Mouse (Mus musculus) hindbrain, postnatal 0 days (tissue): Measurements from ENCODE around the gene Hibadh. TPM values are rescaled to one million over a fixed set of nuclear protein-coding genes. Genes with fewer than 3 reads are reported as not detected.
"Not testable (repeated sequence)": the region's sequence is repeated elsewhere in the genome, so short reads cannot be mapped to it uniquely, and the experiment has no call there.

Experiments used
- ATAC-seq: fragments of 200-750 bp; cut with Nextera tagmentation; 2 replicates; pipeline ENCODE4 v1.8.0; 2017; ENCODE audit warnings: mild to moderate bottlenecking, moderate TSS enrichment, moderate library complexity
- DNase-seq: peaks from one replicate; pipeline ENCODE4 v3.0.0-alpha.2; 2015; ENCODE audit warnings: low spot score
- H3K27ac ChIP-seq: fragments of 300-500 bp; sonication (generic); 2 replicates; pipeline ENCODE4 v1.5.1; 2014; ENCODE audit warnings: mild to moderate bottlenecking
- H3K27me3 ChIP-seq: fragments of 300-500 bp; sonication (generic); 2 replicates; pipeline ENCODE4 v1.6.1; 2014; ENCODE audit warnings: low read length, mixed read lengths; ENCODE audit not compliant: insufficient read depth
- H3K36me3 ChIP-seq: fragments of 300-500 bp; sonication (generic); 2 replicates; pipeline ENCODE4 v1.6.1; 2014; ENCODE audit warnings: low read length, mixed read lengths; ENCODE audit not compliant: insufficient read depth
- H3K4me1 ChIP-seq: fragments of 300-500 bp; sonication (generic); 2 replicates; pipeline ENCODE4 v1.6.1; 2014; ENCODE audit warnings: antibody characterized with exemption, low read length, mixed read lengths; ENCODE audit not compliant: insufficient read depth
- H3K4me2 ChIP-seq: fragments of 300-500 bp; sonication (generic); 2 replicates; pipeline ENCODE4 v1.6.1; 2014; ENCODE audit warnings: low read depth, mild to moderate bottlenecking, low read length, moderate library complexity, mixed read lengths
- H3K4me3 ChIP-seq: fragments of 300-500 bp; sonication (generic); 2 replicates; pipeline ENCODE4 v1.5.1; 2014; ENCODE audit warnings: low read length
- H3K9ac ChIP-seq: fragments of 300-500 bp; sonication (generic); replicated peaks from 2 replicates; pipeline ENCODE4 v1.6.1; 2014; ENCODE audit warnings: mild to moderate bottlenecking, low read length, moderate library complexity, mixed read lengths
- H3K9me3 ChIP-seq: fragments of 300-500 bp; sonication (generic); 2 replicates; pipeline ENCODE4 v1.6.1; 2016; ENCODE audit warnings: low read length, mixed read lengths
- CTCF ChIP-seq: IDR thresholded peaks from 2 replicates; pipeline ENCODE4 v1.5.1; 2016; ENCODE audit warnings: antibody characterized with exemption, control low read depth, low read depth
- WGBS: fragments of 180-500 bp; shearing (Covaris S2); extraction: QIAGEN DNeasy Blood & Tissue Kit; methylation state at CpG from one replicate; pipeline ENCODE4 v1.1.7; 2014; 5-methylcytosine and 5-hydroxymethylcytosine counted together
- polyA plus RNA-seq: library from polyadenylated mRNA; unstranded; fragments of >200 nt; fragmentation: Nextera tagmentation; extraction: Ambion mirVana; gene quantifications from 2 replicates; pipeline ENCODE4 v1.2.1, GENCODE M21; 2015
- total RNA-seq: library from RNA; depleted of rRNA; stranded (reverse); fragments of >200 nt; gene quantifications from 2 replicates; pipeline ENCODE4 v1.2.3, GENCODE M21; 2014; rRNA removed

Hibadh gene
- total RNA-seq (24.8 and 35.3 TPM in 2 replicates), polyA plus RNA-seq (71.9 and 78.6 TPM in 2 replicates)

DNA sequence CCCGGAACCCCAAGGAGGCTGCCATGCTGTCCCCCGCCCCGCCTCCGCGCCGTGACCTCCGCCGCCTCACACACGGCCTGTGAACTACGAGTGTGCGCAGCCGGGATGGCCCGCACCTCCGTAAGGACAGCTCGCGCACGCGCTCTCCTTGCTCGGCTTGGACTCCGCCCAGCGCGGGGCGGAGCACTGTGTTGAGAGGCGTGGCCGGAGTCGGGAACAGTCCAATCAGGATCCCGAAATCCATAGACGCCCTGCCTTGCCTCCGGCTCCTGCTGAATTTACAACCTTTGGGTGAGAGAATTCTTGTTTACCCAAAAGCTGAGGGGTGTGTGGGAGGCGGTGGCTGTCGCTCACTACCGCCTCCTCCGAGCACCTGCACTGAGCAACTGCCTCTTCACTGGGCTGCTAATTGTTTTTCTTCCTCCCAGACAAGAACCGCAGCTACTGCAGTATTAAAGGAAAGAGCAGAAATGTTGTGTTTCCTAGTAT lies at the start of gene Hibadh:
Gene Hibadh (minus strand): TSS at position 166 of the 489 bp plus-strand sequence.
- DNase-seq (peak; percentile 99), ATAC-seq (peak; percentile 100)
- Histone ChIP-seq H3K27ac (peak within 1 kb of the TSS; percentile 80), H3K27me3 (no peaks in the 10 kb centered on the region), H3K4me3 (peak within 1 kb of the TSS; percentile 77), H3K36me3 (no peaks in the 10 kb centered on the region), H3K4me2 (peak within 1 kb of the TSS; percentile 69), H3K9ac (peak within 1 kb of the TSS; percentile 73), H3K9me3 (no peaks in the 10 kb centered on the region), H3K4me1 (no peaks in the 10 kb centered on the region)
- peak; percentile 67 for TF ChIP-seq CTCF
- WGBS, result under 1% methylated on average over 33 of the region's 34 CpGs

DNA sequence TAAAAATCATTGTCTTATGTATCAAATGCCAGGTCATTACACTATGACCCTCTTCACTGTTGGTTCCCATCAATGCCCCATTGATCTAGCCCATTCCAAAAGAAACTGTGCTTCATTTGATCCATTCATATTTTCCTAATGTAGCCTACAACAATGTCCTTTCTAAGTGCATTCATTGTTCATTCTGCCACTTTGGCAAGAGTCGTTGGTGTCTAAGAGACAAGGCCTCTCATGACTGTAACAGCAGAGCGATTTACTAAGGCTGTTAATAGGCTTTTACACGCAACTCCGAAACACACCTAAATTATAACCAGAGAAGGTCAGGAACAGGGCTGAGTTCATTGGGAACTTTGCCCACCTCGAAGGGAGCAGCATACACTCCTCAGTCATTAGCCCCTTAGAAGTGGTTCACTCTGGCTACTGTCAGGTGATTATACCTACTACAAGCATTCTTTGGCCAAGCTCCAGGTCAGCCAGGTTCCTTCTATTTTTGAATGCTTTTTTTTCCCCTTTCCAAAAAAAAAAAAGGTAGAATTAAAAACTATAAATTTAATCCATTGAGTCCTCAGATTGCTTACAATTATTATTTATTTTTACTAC lies 46.8 kb upstream of the Hibadh start:
- H3K36me3 ChIP-seq, result no peaks in the 10 kb centered on the region
- 56% methylated on average over 5 of the region's 5 CpGs for WGBS
- no peak overlapping the region for H3K4me2 ChIP-seq
- no peak for ATAC-seq
- H3K9ac ChIP-seq, result no peak overlapping the region
- H3K27me3 ChIP-seq, result no peaks in the 10 kb centered on the region
- H3K27ac ChIP-seq, result no peak overlapping the region
- TF ChIP-seq CTCF, result no peak
- no peak overlapping the region for H3K4me3 ChIP-seq
- no peaks in the 10 kb centered on the region for H3K4me1 ChIP-seq
- no peak for DNase-seq
- H3K9me3 ChIP-seq, result no peaks in the 10 kb centered on the region

DNA sequence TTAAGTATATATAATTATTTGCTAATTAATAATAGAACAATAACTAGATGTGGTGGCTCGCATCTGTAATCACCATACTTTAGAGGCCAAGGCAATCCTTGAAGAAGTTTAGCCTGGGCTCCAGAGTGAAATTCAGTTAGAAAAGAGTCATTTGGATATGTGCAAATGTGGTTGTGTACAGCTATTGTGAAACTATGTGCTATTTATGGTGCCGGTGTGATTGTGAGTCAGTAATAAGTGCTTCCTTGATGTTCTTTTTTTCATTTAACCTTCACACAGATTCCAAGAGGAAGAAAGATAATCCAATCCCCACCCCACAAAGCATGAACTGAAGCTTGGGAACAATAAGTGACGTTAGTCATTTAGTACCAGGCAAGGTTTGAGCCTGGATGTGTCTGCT lies 42.4 kb upstream of the Hibadh start:
- no peaks in the 10 kb centered on the region for H3K27me3 ChIP-seq
- no peak overlapping the region for H3K9ac ChIP-seq
- no peak for TF ChIP-seq CTCF
- no peaks in the 10 kb centered on the region for H3K36me3 ChIP-seq
- H3K9me3 ChIP-seq, result no peaks in the 10 kb centered on the region
- no peak overlapping the region for H3K4me3 ChIP-seq
- no peaks in the 10 kb centered on the region for H3K4me1 ChIP-seq
- no peak for ATAC-seq
- H3K4me2 ChIP-seq, result no peak overlapping the region
- no peak overlapping the region for H3K27ac ChIP-seq
- no peak for DNase-seq
- 92% methylated on average over 3 of the region's 3 CpGs for WGBS

DNA sequence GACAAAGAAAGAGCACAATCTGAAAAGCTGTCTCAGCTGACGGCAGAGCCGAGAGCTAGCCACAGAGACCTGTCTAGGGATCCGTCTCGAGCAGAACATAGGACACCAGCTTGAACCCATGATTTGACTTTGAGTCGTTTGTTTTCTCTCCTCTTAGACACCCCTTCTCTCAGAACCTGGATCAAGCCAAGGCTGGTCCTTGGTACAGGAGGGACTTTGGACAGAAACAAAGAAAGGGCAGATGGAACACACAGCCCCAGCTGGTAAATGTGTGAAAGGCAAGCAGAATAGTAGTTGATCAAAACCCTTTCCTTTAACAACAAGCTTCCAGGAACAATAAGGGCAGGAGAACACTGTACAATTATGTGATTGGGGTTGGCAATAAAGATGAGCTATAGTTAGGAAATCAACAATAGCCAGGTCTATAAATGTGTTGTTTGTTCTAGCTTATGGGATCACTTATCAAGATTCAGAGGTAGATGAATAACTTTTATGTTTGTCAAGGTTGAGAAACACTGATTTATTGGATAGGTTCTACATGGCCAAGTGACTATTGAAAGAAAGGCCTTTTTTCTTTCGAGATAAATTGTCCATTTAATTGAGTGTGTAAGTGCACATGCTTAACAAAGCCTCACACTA lies 41.8 kb upstream of the Hibadh start:
- no peak overlapping the region for H3K4me3 ChIP-seq
- TF ChIP-seq CTCF, result no peak
- no peak overlapping the region for H3K9ac ChIP-seq

DNA sequence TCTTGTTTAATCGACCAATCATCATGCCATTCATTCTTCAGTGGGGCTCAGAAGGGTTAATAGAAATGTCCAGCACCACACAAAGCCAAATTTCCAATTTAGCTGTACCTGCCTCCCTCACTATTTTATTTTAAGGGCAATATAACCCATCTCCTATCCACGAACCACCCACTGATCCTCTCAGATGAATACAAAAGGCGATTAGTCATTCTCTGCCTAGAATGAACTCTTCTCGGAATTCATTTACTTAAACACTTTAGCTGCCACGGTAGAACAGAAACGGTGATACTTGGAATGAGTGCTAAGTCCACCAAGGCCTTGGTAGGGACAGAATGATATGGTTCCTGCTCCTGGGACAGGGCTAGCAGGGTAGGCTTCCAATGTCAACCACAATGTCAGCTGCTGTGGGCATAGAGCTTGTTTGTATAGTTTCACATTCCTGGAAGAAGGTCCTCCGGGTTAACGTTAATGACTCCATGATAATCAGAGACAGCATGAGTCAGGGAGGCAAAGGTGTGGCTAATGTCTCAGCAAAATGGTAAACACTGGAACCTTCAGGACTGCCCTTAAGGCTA lies 40.4 kb upstream of the Hibadh start:
- Histone ChIP-seq H3K36me3 (no peaks in the 10 kb centered on the region), H3K4me3 (no peak overlapping the region), H3K9ac (no peak overlapping the region), H3K4me1 (no peaks in the 10 kb centered on the region), H3K4me2 (no peak overlapping the region), H3K27me3 (no peaks in the 10 kb centered on the region), H3K9me3 (no peaks in the 10 kb centered on the region), H3K27ac (no peak overlapping the region)
- TF ChIP-seq CTCF, result no peak
- ATAC-seq (no peak), DNase-seq (no peak)
- WGBS, result 47% methylated on average over 8 of the region's 8 CpGs

More for the DNA sequence above, 41.8 kb upstream of the Hibadh start:
- H3K36me3 ChIP-seq, result no peaks in the 10 kb centered on the region
- H3K4me1 ChIP-seq, result no peaks in the 10 kb centered on the region
- DNase-seq, result no peak
- WGBS, result 73% methylated on average over 6 of the region's 6 CpGs
- H3K4me2 ChIP-seq, result no peak overlapping the region
- no peaks in the 10 kb centered on the region for H3K27me3 ChIP-seq
- ATAC-seq, result no peak
- H3K9me3 ChIP-seq, result no peaks in the 10 kb centered on the region
- H3K27ac ChIP-seq, result no peak overlapping the region

DNA sequence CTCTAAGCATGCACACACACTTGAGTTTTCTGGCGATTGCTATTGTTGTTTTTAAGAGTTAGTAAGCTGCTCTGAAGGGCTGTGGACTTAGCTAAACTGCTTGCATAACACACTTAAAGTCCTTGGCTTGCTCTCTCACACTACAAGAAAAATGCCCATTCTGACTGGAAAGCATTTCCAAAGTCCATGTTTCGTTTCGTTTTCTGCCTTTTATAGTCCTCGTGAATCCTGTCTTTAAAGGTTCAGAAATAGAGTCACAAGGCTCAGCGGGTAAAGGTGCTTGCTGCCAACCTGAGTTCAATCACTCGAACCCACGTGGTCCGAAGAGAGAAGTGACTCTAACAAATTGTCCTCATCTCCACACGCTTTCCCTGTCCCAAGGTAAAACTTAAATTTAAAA lies 39.4 kb upstream of the Hibadh start:
- Histone ChIP-seq H3K4me2 (no peak overlapping the region), H3K4me3 (no peak overlapping the region), H3K36me3 (no peaks in the 10 kb centered on the region), H3K27me3 (no peaks in the 10 kb centered on the region), H3K9ac (no peak overlapping the region), H3K9me3 (no peaks in the 10 kb centered on the region), H3K4me1 (no peaks in the 10 kb centered on the region), H3K27ac (no peak overlapping the region)
- ATAC-seq (no peak), DNase-seq (no peak)
- no peak for TF ChIP-seq CTCF
- 82% methylated on average over 9 of the region's 9 CpGs for WGBS

DNA sequence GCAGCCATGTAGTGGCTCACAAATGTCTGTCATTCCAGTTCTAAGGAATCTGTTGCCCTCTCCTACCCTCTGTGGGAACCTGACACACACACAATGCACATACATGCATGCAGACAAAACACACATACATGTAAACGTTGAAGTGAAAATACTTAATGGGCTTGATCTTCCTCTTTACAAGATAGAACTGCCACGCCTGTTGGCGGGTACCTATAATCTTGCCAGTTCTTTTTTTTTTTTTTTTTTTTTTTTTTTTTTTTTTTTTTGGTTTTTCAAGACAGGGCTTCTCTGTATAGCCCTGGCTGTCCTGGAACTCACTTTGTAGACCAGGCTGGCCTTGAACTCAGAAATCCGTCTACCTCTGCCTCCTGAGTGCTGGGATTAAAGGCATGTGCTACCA lies 37.3 kb upstream of the Hibadh start:
- H3K36me3 ChIP-seq, H3K4me3 ChIP-seq, H3K4me1 ChIP-seq, H3K9ac ChIP-seq, H3K9me3 ChIP-seq, DNase-seq, H3K27ac ChIP-seq, H3K4me2 ChIP-seq, H3K27me3 ChIP-seq, ATAC-seq: not testable (repeated sequence)
- WGBS, result 83% methylated on average over 4 of the region's 4 CpGs
